Mouse (Mus musculus) CH12.LX (cell line): Measurements from ENCODE around the gene Gm37240.

Source experiments
- CHD1 ChIP-seq: IDR thresholded peaks from 2 replicates; pipeline ENCODE4 v1.6.1; 2012; ENCODE audit warnings: low read depth, low read length, improper control_type of control experiment, inconsistent platforms
- CHD2 ChIP-seq: IDR thresholded peaks from 2 replicates; pipeline ENCODE4 v1.6.1; 2011; ENCODE audit warnings: low read length, improper control_type of control experiment
- CTCF ChIP-seq, 2 experiments: IDR thresholded peaks in 1 of 2; conservative IDR thresholded peaks in 1 of 2; 2 replicates each; pipeline ENCODE4 v1.5.1; 2011 to 2012; ENCODE audit warnings: low read depth in 2 of 2, low read length in 2 of 2, improper control_type of control experiment in 1 of 2, inconsistent platforms in 1 of 2, mild to moderate bottlenecking in 1 of 2, moderate library complexity in 1 of 2
- ELF1 ChIP-seq: IDR thresholded peaks from 2 replicates; pipeline ENCODE4 v1.6.1; 2014; ENCODE audit warnings: low read depth, mild to moderate bottlenecking, inconsistent platforms, low read length, improper control_type of control experiment
- EP300 ChIP-seq: IDR thresholded peaks from 2 replicates; pipeline ENCODE4 v1.6.1; 2011; ENCODE audit warnings: low read length, improper control_type of control experiment
- ETS1 ChIP-seq: conservative IDR thresholded peaks from 2 replicates; pipeline ENCODE4 v1.6.1; 2012; ENCODE audit warnings: low read depth, mild to moderate bottlenecking, inconsistent platforms, low read length, improper control_type of control experiment, moderate library complexity
- MXI1 ChIP-seq: IDR thresholded peaks from 2 replicates; pipeline ENCODE4 v1.6.1; 2011; ENCODE audit warnings: mild to moderate bottlenecking, low read depth, low read length, improper control_type of control experiment
- POLR2A ChIP-seq: IDR thresholded peaks from 2 replicates; pipeline ENCODE4 v1.6.1; 2011; ENCODE audit warnings: low read depth, mild to moderate bottlenecking, improper control_type of control experiment, low read length
- TBP ChIP-seq: conservative IDR thresholded peaks from 2 replicates; pipeline ENCODE4 v1.6.1; 2011; ENCODE audit warnings: low read depth, low read length, improper control_type of control experiment
- ZNF384 ChIP-seq: IDR thresholded peaks from 2 replicates; pipeline ENCODE4 v1.6.1; 2012; ENCODE audit warnings: low read depth, low read length, improper control_type of control experiment, inconsistent platforms

GRCm38 (mm10) chr3:84637890-84638578, 1249.3 kb downstream of the Gm37240 start:
- TF ChIP-seq CHD2, result no peak
- no peak for TF ChIP-seq ETS1
- no peak for TF ChIP-seq POLR2A
- TF ChIP-seq CTCF (conservative IDR thresholded peaks at IDR 0.05 in 1 of 2, IDR thresholded peaks at IDR 0.05 in 1 of 2; ENCODE audit: low read depth in 2 of 2, low read length in 2 of 2), result no peak
- no peak for TF ChIP-seq ELF1
- no peak for TF ChIP-seq ZNF384
- no peak for TF ChIP-seq EP300
- TF ChIP-seq CHD1, result no peak
- TF ChIP-seq TBP, result no peak
- no peak for TF ChIP-seq MXI1
